Mouse (Mus musculus) c-Kit-negative CD71-positive TER-119-positive erythroid progenitor cells, embryonic 14.5 days (primary cell): ENCODE data around the gene 1810055G02Rik.

Experiments used
- DNase-seq: peaks from one replicate; pipeline ENCODE4 v3.0.0-alpha.2; 2013; ENCODE audit warnings: low read depth, low spot score

The 1810055G02Rik gene

GRCm38 (mm10) chr19:3708078-3709012 is at the start of gene 1810055G02Rik:
Gene 1810055G02Rik, plus strand, starts transcription at chr19:3708293.
- DNase-seq: peak; percentile 94

- DNase-seq: no peak
Observed at GRCm38 (mm10) chr19:3665510-3665909, 42.6 kb upstream of the 1810055G02Rik start.

GRCm38 (mm10) chr19:3666632-3667031 is 41.5 kb upstream of the 1810055G02Rik start:
- no peak for DNase-seq

- DNase-seq: no peak
Observed at GRCm38 (mm10) chr19:3667155-3667895, 40.8 kb upstream of the 1810055G02Rik start.

GRCm38 (mm10) chr19:3667979-3668378 is 40.1 kb upstream of the 1810055G02Rik start:
- DNase-seq: no peak

GRCm38 (mm10) chr19:3668551-3668950 is 39.5 kb upstream of the 1810055G02Rik start:
- DNase-seq: no peak

- DNase-seq: no peak
Observed at GRCm38 (mm10) chr19:3669100-3669499, 39.0 kb upstream of the 1810055G02Rik start.

GRCm38 (mm10) chr19:3673149-3673548 is 34.9 kb upstream of the 1810055G02Rik start:
- DNase-seq: peak; percentile 4

- DNase-seq: no peak
Observed at GRCm38 (mm10) chr19:3674122-3674855, 33.8 kb upstream of the 1810055G02Rik start.

GRCm38 (mm10) chr19:3680732-3681131 is 27.4 kb upstream of the 1810055G02Rik start:
- no peak for DNase-seq

- no peak for DNase-seq
Observed at GRCm38 (mm10) chr19:3681310-3681934, 26.7 kb upstream of the 1810055G02Rik start.

- DNase-seq: no peak
Observed at GRCm38 (mm10) chr19:3684414-3684813, 23.7 kb upstream of the 1810055G02Rik start.

- no peak for DNase-seq
Observed at GRCm38 (mm10) chr19:3684957-3685580, 23.0 kb upstream of the 1810055G02Rik start.

GRCm38 (mm10) chr19:3685611-3686214 is 22.4 kb upstream of the 1810055G02Rik start:
- DNase-seq: no peak

- no peak for DNase-seq
Observed at GRCm38 (mm10) chr19:3686215-3686894, 21.7 kb upstream of the 1810055G02Rik start, which contains the start of gene Lrp5. Gene Lrp5, minus strand, starts transcription at chr19:3686564.

GRCm38 (mm10) chr19:3687676-3688171 is 20.4 kb upstream of the 1810055G02Rik start:
- DNase-seq: no peak

- DNase-seq: no peak
Observed at GRCm38 (mm10) chr19:3691337-3691736, 16.8 kb upstream of the 1810055G02Rik start.

GRCm38 (mm10) chr19:3692414-3693145 is 15.5 kb upstream of the 1810055G02Rik start:
- no peak for DNase-seq

- no peak for DNase-seq
Observed at GRCm38 (mm10) chr19:3694476-3694875, 13.6 kb upstream of the 1810055G02Rik start.
